Mouse (Mus musculus): ENCODE measurements around the gene Mrps18a.

- no peak for TF ChIP-seq CTCF (IDR thresholded peaks at IDR 0.05; ENCODE audit: insufficient read depth, low read depth, low read length)
- TF ChIP-seq POLR2A (IDR thresholded peaks at IDR 0.05; ENCODE audit: insufficient read depth, low read depth, low read length) = no peak
Measured at GRCm38 (mm10) chr17:46156680-46157079, 45.9 kb downstream of the Mrps18a start.
